Mouse (Mus musculus): Measurements from ENCODE around the gene Slc4a2. TPM values are rescaled to one million over a fixed set of nuclear protein-coding genes. Genes with fewer than 3 reads are reported as not detected.

The Slc4a2 gene
- total RNA-seq, 4 experiments from 2014 or later = 21.9 to 32.5 (median 24.7) TPM

GRCm38 (mm10) chr5:24426556-24427284 is 3.1 kb downstream of the Slc4a2 start:
- DNase-seq (ENCODE audit: low spot score) = no peak

- DNase-seq (ENCODE audit: low spot score) = no peak
Measured at GRCm38 (mm10) chr5:24427285-24427633, 3.6 kb downstream of the Slc4a2 start.

GRCm38 (mm10) chr5:24427981-24428402 is 4.4 kb downstream of the Slc4a2 start:
- DNase-seq (ENCODE audit: low spot score) = no peak

- DNase-seq (ENCODE audit: low spot score) = no peak
Measured at GRCm38 (mm10) chr5:24428596-24428995, 5.0 kb downstream of the Slc4a2 start.

GRCm38 (mm10) chr5:24433993-24434392 is 10.4 kb downstream of the Slc4a2 start:
- DNase-seq (ENCODE audit: low spot score) = no peak

- no peak for DNase-seq (ENCODE audit: low spot score)
Measured at GRCm38 (mm10) chr5:24441187-24441586, 17.6 kb downstream of the Slc4a2 start.

GRCm38 (mm10) chr5:24442029-24442428 is 18.4 kb downstream of the Slc4a2 start:
- no peak for DNase-seq (ENCODE audit: low spot score)

- no peak for DNase-seq (ENCODE audit: low spot score)
Measured at GRCm38 (mm10) chr5:24443204-24443603, 19.6 kb downstream of the Slc4a2 start.

- DNase-seq (ENCODE audit: low spot score) = no peak
Measured at GRCm38 (mm10) chr5:24443927-24444326, 20.3 kb downstream of the Slc4a2 start.

GRCm38 (mm10) chr5:24444746-24445427 is 21.2 kb downstream of the Slc4a2 start, which contains the start of gene Fastk:
Gene Fastk, minus strand, starts transcription at chr5:24445287.
- DNase-seq (ENCODE audit: low spot score) = peak; percentile 92

GRCm38 (mm10) chr5:24445428-24446080 is 21.9 kb downstream of the Slc4a2 start:
- DNase-seq (ENCODE audit: low spot score) = no peak

GRCm38 (mm10) chr5:24446630-24447029 is 23.0 kb downstream of the Slc4a2 start:
- DNase-seq (ENCODE audit: low spot score) = no peak

GRCm38 (mm10) chr5:24447624-24448298 is 24.1 kb downstream of the Slc4a2 start, which contains the start of gene Tmub1:
Gene Tmub1, minus strand, starts transcription at chr5:24447854.
- DNase-seq (ENCODE audit: low spot score) = peak; percentile 82

- DNase-seq (ENCODE audit: low spot score) = peak; percentile 70
Measured at GRCm38 (mm10) chr5:24451264-24452029, 27.8 kb downstream of the Slc4a2 start.

GRCm38 (mm10) chr5:24452030-24452690 is 28.5 kb downstream of the Slc4a2 start, which contains the start of gene Agap3:
Gene Agap3, plus strand, starts transcription at chr5:24452177.
- no peak for DNase-seq (ENCODE audit: low spot score)

- DNase-seq (ENCODE audit: low spot score) = no peak
Measured at GRCm38 (mm10) chr5:24452691-24453233, 29.1 kb downstream of the Slc4a2 start.

- no peak for DNase-seq (ENCODE audit: low spot score)
Measured at GRCm38 (mm10) chr5:24453283-24453984, 29.8 kb downstream of the Slc4a2 start.

GRCm38 (mm10) chr5:24453985-24454303 is 30.3 kb downstream of the Slc4a2 start:
- no peak for DNase-seq (ENCODE audit: low spot score)

- no peak for DNase-seq (ENCODE audit: low spot score)
Measured at GRCm38 (mm10) chr5:24455076-24455475, 31.4 kb downstream of the Slc4a2 start.

GRCm38 (mm10) chr5:24455613-24456012 is 32.0 kb downstream of the Slc4a2 start:
- no peak for DNase-seq (ENCODE audit: low spot score)

Data from heart, adult 8-10 months (tissue).